Mouse (Mus musculus) left cerebral cortex, adult 11 months (tissue): ENCODE data around the gene Cldn14.
A peak's percentile ranks its signal among the peaks of the same experiment; 100 is the strongest.
"Not testable (repeated sequence)": the region's sequence is repeated elsewhere in the genome, so short reads cannot be mapped to it uniquely, and the experiment has no call there.

Experiments used
- DNase-seq: peaks from one replicate; pipeline ENCODE4 v3.0.0; 2022; ENCODE audit warnings: low spot score

Cldn14 gene

DNA sequence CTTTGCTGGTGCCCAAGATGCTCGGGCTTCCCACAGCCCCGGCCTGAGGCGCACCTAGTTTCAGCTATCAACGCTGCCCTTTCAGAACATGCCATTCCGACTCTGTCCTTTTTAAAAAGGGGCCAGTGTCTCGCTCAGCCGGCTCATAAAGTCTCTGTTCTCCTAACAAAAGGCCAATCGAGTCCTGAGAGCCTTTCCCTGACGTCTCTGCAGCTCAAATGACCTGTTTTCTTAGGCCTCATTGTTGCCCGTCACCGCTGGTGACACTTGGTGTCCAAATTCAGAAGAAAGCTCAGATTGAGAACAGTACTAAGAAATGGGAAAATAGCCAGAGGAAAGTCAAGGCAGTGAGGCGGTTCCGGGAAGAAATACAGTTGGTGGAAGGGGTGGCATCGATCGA lies at the start of gene Cldn14:
TSS of gene Cldn14 (minus strand) at position 101 of the 400 bp plus-strand sequence.
- peak; percentile 1 for DNase-seq

DNA sequence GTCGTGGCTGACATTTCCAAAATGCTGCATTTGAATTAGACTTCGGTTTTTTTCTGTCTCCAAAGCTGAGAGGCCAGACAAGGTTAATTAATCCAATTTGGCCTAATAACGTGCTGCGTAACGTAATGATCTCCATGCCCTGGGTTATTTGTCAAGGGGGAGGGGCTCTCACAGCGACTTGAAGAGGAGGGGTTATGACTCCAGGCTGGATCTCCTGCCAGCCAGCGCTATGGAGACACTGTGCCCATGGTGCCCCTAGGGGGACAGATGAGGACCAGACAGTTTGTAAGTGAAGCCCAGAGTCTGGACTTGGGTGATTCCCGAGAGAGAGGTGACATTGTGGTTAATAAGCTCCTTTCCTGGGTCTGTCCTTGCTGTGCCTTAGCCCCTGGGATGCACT lies 46.9 kb upstream of the Cldn14 start:
- no peak for DNase-seq

DNA sequence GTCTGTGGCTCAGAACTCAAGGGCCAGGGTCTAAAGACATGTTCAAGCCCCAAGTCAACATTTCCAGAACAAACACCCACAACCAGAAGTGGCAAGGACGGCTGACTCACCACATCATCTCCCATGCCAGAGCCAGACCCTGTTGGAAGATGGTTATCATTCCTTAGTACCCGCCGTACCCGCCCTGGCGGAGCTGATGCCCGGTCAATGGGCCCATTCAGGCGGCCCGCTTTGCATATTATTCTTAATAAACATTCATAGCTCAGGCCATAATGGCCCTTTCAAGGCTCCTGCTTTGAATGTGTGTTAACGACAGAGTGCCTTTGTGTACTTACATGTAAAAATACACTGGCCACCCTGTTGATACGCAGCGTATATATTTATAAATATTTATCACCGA lies 46.5 kb upstream of the Cldn14 start:
- no peak for DNase-seq

DNA sequence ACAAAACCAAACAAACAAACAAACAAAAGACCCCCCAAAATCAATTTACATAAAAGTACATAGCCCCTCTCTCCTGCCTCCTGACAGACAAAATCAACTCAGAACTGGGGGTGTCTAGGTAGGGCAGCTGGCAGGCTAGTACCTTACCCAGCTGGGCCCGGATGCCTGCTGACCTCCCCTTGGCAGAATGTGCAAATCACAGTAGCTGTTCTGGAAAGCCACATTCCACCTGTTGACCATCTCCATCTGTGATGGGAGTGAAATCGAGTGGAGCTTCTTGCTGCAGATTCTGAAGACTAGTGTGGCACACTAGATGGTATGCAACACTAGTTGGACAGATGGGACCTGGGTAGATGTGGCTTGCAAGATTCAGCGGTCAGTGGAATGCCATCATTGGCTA lies 41.7 kb upstream of the Cldn14 start:
- no peak for DNase-seq

DNA sequence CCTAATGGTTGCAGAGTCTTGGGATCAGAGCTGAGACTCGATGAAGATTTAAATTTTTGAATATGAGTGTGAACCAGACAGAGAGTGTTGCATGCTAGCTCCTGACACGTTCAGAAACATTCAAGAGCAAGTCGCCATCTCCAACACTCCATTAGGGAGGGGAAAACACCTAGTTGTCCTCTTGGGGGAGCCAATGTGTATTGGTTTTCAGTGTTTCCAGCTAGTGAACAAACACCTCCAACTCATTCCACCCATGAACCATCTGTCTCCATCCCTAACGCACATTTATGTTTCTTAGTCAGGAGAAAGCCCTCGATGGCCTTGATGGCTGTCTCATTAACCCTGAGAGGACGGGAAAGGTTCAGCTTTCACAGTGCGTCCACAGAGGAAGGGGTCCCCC lies 36.4 kb upstream of the Cldn14 start:
- no peak for DNase-seq

DNA sequence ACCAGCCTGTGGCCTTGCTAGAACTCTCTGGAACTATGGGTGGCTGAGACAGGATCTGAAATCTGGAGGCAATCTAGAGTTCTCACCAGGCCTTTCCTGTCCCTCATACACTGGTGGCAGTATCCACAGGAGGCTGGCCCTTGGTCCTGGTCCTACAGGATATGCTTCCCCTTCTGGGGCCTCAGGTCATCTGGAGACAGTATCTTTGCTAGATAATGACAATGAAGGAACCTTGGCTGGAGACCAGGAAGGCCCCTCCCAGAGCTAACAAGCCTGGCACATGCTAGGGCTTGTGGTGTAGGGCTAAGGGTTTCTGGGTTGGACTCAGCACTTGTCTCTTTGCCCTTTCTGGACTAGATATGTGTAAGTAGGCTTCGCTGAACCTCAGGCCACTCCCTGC lies 35.2 kb upstream of the Cldn14 start:
- no peak for DNase-seq

DNA sequence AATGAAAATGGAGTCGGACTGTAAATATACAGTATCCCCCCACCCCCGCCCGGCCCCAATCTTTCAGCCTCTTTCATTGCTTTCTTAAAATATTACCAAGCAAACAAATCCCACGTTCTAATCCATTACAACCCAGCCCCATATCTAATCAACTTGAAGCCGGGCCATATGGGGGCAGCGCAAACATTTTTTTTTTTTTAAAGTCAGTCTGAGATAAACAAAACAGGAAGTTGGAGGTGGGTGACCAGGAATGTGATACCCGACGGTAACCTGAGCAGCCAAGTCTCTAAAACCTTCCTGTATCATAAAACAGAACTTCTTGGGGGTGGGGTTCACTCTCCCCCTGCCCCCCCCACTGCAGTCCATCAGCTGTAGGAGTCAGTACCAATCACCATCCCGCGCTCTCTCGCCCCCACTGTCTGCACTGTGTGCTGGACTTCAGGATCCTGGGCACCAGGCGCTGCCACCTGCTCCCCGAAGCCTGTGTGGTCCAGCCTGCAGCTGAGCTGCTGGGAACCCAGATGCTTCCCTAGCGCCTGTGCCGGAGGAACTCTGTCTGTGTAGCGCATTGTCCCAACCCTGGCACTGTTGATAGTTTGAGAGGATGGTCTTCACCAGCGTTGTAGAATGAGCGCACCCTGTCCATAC lies 32.6 kb upstream of the Cldn14 start:
- DNase-seq, result no peak

DNA sequence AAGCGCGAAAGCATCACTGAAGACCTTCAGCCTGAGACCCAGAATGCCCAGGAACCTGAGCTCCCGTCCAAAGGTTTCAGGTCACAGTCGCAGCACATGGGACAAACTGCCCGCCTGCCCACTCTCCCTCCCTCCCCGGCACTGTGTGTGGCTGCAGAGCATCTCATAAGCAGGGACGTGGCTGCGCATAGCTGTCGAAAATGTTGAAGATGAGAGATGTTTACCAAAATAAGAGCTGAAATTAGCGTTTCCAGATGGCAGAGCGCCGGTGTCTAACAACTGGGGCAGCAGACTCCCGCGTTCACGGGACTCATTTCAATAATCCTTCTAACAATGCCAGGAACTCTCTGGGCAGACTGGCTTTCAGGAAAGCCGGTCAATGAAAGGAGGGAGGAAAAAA lies 31.8 kb upstream of the Cldn14 start:
- DNase-seq, result no peak

DNA sequence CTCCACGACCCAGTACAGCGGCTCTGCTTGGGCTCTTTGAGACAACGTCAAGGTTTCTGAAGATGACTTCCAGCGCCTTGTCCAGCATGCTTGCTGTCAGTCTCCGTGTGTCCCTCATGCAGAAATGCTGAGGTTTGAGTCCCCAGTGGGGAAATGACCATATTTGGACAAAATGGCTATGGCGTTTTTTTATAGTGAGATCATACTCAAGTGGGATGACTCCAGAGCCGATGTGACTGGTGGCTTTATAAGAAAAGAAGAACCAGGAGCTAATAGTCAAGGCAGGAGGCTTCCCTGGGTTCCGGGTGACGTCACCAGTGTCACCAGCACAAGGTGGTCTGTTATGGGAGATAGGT lies 30.3 kb upstream of the Cldn14 start:
- DNase-seq, result no peak

DNA sequence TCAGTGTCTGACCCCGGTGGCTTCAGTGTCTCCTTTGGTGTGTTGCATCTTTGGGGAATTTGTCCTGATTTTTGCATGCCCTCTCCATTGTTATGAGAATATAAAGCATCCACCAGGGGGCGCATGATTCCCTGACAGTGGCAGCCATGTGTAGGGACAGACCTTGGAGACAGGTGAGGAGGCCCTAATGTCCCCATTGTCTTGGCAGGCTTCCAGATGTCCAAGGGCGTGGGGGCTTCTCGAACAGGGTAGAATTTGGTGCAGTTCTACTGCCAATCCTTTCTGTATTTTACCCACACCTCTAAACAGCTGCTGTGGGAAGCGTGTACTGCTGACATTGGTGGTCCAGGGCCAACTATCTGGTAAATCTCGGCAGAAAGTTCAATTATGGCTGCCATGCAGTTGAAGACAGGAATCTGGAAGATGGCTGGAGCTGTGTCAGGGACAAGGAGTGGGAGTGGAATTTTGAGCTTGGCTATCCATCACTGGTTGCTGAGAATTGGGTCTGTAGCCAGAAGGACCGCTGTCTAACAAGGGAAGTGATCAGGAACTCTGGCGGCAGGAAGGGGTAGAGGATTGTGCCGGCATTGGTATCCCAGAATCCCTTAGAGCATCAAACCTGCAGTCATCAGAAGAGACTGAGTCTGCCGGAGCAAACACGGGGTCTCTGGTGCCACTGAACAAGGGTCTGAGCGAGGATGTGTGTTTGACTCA lies 29.8 kb upstream of the Cldn14 start:
- peak; percentile 16 for DNase-seq

DNA sequence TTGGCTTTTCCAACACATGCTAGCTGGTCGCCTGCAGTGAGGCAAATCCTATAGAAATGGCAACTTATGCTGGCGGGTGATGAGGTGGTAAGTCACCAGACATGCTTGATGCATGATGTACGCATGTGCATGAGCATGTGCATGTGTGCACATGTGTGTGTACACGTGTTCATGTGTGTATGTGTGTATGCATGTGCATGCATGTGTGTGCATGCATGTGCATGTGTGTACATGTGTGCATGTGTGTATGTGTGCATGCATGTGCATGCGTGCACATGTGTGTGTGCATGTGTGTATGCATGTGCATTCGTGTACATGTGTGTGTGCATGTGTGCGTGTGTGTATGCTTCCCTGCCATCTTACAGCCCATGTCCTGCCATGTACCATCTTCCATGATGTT lies 28.6 kb upstream of the Cldn14 start:
- no peak for DNase-seq

DNA sequence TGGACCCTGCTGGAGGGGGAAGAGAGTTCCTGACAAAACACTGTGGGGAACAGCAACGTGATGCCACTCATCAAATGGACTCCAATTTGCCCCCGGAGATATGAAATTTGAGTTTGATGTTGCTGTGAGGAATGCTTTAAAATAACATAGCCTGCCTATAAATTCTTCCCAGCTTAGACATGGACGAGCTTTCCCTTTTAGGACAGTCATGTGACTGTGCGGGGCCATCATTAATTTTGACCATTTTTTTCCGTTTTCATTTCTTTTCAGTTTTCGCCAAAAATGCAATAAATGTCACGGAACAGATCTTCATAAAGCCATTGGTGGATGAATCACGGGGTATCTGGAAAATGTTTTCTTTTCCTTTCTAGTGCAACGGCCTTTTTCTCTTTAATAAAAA lies 25.5 kb upstream of the Cldn14 start:
- DNase-seq, result no peak

DNA sequence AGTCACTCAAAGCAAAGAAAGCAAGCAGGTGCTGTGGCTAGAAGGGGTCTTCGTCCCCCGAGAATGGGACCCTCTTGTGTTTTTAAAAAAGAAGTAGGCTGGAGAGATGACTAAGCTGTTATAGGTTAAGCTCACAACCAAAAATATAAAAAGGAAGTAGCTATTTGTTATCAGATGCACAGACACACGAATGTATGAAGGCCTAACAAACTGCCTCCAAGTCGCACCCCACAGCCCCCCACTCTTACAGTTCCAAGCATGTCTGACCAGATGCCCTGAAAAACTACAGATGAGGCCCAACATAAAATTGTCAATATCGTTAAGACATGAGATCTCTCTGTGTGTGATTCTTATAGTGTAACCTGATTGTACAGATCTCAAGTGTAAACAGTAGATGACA lies 23.6 kb upstream of the Cldn14 start:
- DNase-seq, result no peak

DNA sequence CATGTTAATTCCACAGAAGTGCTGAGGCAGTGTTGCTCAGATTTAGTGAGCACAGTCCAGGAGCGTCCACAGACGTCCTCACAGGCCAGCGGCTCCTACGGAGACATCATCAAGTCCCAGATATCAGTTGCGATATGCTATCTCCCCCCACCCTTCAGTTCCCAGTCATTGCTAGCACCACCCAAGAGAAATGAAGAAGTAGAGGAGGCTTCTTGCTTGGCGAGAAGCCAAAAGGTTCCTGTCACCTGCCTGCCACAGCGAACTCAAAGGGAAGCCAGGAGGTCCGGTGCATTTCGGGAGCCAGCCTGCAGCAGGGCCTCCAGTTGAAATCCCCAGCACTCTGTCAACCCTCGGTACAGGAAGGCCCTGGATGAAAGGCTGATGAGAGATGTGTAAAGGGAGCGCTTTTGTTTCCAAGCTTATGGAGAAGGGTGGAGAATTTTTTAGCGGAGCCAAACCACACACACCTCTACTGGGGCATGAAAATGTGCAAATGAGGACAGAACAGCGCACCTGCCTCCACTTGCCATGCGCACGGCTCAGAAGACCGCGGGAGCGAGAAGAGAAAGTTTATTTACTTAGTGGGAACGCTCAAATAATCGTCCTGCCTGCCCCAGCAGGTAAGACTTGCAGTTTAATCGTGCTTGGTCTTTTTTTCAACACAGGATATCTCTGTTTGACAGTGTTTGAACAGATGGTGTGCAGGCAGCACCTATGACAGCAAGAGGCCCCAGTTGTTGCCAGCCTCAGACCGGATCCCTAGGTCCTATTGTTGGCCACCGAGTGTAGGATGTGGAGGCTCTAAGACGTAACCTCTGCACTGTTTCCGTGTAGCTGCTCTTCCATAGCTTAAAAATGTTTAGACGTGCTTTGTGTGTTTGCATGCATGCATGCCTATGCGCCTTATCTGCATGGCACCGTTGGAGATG lies 15.0 kb upstream of the Cldn14 start:
- DNase-seq, result no peak

DNA sequence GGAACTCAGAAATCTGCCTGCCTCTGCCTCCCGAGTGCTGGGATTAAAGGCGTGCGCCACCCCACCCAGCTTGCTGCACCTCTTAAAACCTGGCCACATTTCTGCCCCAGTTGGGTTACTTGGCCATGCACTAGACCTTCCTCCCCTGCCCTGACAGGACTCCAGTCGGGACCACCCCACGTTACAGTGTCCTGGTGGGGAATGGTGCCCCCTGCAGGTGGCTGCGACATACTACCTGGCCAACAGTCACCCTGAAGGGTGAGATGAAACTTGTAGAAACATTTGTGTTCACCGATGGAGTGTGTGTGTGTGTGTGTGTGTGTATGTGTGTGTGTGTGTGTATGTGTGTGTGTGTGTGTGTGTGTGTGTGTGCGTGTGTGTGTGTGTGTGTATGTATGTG lies 11.1 kb upstream of the Cldn14 start:
- DNase-seq, result not testable (repeated sequence)

DNA sequence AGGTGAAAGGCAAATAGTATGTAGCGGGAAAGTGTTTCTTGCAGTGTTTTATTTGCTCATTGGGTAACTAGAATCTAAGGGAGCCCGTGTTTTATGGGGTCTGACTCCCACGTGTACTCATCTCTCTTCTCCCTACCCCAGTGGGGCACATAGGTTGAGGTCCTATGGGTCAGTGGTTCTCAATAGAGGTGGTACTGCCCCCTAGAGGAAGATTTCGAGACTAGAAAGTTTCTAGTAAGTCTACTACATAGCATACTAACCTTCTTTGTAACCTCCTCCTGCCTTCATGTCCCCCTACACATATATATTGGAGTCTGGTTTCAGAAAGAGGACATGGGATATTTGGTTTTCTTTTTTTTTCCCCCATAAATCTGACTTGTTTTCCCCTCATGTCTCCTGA lies 9.3 kb upstream of the Cldn14 start:
- DNase-seq, result no peak

DNA sequence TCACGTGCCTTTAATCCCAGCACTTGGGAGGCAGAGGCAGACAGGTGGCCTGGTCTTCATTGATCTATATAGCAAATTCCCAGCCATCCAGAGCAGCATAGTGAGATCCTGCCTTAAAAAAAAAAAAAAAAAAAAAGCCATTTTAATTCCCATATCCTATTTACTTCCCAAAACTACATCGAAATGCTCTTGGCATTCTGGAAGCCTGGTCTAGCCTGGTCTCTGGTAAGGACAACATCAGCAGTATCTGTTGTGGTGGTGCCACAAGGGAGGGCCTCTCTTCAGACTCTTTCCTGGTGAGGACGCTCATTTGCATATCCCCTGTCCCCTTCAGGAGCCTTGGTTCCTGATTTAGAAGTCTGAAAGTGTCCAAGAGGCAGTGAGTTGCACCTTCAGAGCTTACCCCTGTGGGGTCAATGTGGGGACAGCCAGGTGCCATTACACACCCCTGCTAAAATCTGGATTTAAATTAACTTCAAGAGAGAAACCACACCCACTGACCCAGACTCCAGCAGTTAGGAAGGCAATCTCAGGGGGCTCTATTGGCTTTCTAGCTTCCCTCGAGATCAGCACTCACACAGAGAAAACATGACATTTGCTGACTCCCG lies 6.0 kb upstream of the Cldn14 start:
- DNase-seq, result no peak

DNA sequence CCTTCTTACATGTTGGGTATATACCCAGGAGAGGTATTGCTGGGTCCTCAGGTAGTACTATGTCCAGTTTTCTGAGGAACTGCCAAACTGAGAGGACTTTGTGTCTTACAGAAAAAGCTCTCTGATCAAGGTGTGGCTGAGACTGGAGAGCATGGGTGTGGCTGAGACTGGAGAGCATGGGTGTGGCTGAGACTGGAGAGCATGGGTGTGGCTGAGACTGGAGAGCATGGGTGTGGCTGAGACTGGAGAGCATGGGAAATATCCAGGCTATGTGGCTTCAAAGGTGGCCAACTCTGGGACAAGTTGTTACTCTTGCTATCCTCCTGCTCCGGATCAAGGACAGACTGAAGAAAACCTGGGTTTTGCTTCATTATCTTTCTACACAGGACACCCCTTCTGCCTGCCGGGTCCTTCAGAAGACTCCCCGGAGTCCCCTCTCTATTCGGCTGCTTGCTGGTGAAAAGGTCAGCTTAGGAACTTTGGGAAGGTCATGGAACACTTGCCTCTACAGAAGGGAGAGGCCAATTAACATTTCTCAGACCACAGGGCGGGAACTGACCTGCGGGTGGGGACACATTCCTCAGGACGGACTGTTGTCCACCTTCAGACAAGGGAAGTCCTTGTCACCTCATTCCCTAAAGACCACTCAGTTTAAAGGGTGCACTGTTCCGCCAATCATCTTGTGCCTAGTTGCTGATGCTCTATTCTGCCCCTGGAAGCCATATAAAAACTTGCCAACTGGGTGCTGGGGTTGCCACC lies 4.9 kb upstream of the Cldn14 start:
- DNase-seq, result not testable (repeated sequence)

DNA sequence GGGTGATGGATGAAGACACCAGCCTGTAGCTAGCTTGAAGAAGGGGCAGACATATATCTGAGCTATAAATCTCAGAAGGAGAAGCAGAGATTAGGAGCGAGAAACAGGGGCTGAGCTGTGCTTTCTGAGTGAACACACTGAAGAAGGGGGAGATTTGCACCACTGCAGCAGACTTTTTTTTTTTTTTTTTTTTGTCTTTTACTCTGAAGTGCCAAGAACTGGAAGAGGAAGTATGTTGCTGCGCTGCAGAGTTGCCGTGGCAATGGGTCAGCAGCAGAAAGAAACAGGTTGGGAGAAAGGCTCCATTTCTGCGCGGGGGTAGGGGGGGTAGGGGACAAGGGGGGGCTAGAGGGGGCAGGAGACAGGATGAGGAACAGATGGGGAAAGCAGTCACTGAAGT lies 2.6 kb upstream of the Cldn14 start:
- no peak for DNase-seq

DNA sequence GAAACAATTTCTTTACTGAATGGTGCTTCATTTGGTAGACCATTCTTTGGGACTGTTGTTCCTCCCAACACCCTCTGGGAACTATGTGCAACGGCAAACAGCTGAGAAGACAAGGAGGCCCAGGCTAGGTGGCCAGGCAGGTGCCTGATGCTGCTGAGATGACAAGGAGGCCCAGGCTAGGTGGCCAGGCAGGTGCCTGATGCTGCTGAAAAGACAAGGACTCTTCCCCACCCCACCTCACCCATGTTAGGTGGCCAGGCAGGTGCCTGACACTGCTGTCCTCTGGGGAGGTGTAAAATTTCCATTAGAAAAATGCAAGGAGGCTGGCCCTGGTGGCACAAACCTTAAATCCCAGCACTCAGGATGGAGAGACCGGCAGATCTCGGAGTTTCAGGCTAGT lies 2.0 kb upstream of the Cldn14 start:
- no peak for DNase-seq

DNA sequence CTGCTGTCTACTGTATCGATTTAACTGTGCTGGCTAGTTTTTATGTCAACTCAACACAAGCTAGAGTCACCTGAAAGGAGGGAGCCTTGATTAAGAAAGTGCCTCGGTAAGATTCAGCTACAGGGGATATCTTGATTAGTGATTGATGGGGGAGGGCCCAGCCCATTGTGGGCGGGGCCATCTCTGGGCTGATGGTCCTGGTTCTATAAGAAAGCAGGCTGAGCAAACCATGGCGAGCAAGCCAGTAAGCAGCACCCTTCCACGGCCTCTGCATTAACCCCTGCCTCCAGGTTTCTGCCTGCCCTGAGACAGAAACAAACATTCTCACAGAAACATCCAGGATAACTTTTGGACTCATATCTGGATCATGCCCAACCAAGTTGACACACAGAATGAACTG lies 1.5 kb upstream of the Cldn14 start:
- no peak for DNase-seq

DNA sequence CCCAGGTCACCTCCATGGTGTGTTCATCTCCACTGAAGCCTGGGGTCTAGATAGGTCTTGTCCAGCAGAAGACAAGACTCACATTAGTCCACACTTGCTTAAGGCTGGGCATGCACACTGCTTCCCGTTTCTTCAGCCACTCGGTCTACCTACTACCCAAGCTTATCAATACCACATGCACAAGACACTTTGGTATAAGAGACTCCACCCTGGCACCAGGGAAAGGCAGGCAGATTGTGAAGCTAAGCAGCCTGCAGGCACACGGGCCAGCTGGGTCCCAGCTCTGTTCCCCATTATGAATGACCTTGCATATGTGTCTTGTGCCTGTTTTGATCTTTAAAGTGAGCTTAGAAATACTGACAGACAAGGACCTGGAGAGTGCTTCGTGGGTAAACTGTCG lies 719 bp upstream of the Cldn14 start:
- DNase-seq, result no peak
